ENCODE assay signal across 26 mouse cellular contexts in the genomic region with DNA sequence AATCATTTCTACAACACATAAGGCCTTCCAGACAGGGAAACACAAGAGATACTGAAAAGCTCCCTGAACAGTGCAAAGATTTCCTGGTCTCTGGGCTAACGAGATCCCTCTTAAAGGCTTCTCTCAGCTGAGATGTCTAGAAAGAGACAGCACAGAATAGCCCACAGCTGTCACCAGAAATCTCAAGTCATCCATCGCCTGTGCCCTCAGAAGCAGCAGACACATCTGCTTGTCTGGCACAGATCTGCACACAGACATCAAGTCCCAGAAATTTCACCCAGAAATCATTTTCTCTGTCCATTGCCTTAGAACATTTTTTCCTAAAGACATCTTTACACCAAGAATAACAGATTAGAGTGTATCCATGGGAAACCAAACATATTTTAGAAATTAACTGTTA.
DNase-seq lines count a peak whose midpoint lies in the region; ATAC-seq and TF ChIP-seq lines count a peak whose summit lies in the region.
"Had no signal": no experiment of that assay in that cellular context is flagged by ENCODE, and none has a peak within 500 bp of the region (broad histone marks: within the 10 kb centered on the region; RNA-seq: fewer than 3 reads in every experiment).

No protein-coding gene starts in this region.

- 40% methylated on average over 2 of the region's 2 CpGs for WGBS in hindbrain, postnatal 0 days
- WGBS in hindbrain, embryonic 10.5 days = 64% methylated on average over 2 of the region's 2 CpGs
- WGBS in midbrain, embryonic 15.5 days = 57% methylated on average over 2 of the region's 2 CpGs
- WGBS in midbrain, embryonic 14.5 days = 61% methylated on average over 2 of the region's 2 CpGs

- TF ChIP-seq CTCF in hindbrain, postnatal 0 days (IDR thresholded peaks at IDR 0.05; ENCODE audit: low read depth) = no peak

- H3K9ac ChIP-seq in hindbrain, postnatal 0 days (replicated peaks; ENCODE audit: low read length) = no peak overlapping the region
- no peak overlapping the region for H3K9ac ChIP-seq in midbrain, embryonic 15.5 days
- H3K9ac ChIP-seq in midbrain, embryonic 14.5 days (replicated peaks; ENCODE audit: low read length) = no peak overlapping the region
- H3K9ac ChIP-seq: heart, embryonic 12.5 days; liver, embryonic 14.5 days had no signal

- DNase-seq in frontal cortex, postnatal 36 days (ENCODE audit: low spot score in 2 of 2) = no peak
- DNase-seq in hindbrain, postnatal 0 days (ENCODE audit: low spot score) = peak; percentile 49
- no peak for DNase-seq in hindbrain, embryonic 10.5 days (ENCODE audit: low spot score)
- no peak for DNase-seq in midbrain, embryonic 14.5 days
- DNase-seq in right cerebral cortex, adult 18-20 months = no peak
- DNase-seq: adrenal gland, postnatal 14 days; cerebellum, adult 18-20 months; cerebellum, postnatal 14 days; gastrocnemius, postnatal 25 days; heart, adult 11 months; heart, postnatal 4 days; kidney, adult 2 months; kidney, postnatal 36 days; layer of hippocampus, postnatal 36 days; liver; lung, adult 2 months; lung, postnatal 10 days; thymus, adult 2 months; thymus, postnatal 36 days had no signal

- ATAC-seq in frontal cortex, adult (ENCODE audit: low TSS enrichment) = peak; percentile 31; the same call in 1 of the 2 replicates
- no peak for ATAC-seq in hindbrain, postnatal 0 days
- no peak for ATAC-seq in midbrain, embryonic 15.5 days (replicated peaks)
- ATAC-seq in midbrain, embryonic 14.5 days (ENCODE audit: low FRiP score, low TSS enrichment) = no peak
- ATAC-seq: CD4-positive, CD25-positive, alpha-beta regulatory T cell, adult 4 months; forebrain, embryonic 16.5 days had no signal

- no peaks in the 10 kb centered on the region for H3K4me1 ChIP-seq in hindbrain, postnatal 0 days (ENCODE audit: insufficient read depth, low read length)
- peaks cover 4% of the 10 kb centered on the region; the same call in 1 of the 2 replicates for H3K4me1 ChIP-seq in hindbrain, embryonic 10.5 days (replicated peaks)
- 0 out of 2 replicates have a peak, but pooled peaks cover 2% of the 10 kb centered on the region for H3K4me1 ChIP-seq in midbrain, embryonic 15.5 days
- H3K4me1 ChIP-seq in midbrain, embryonic 14.5 days (ENCODE audit: control insufficient read depth, insufficient read depth, low read length) = no peaks in the 10 kb centered on the region

- no peaks in the 10 kb centered on the region for H3K9me3 ChIP-seq in hindbrain, postnatal 0 days (ENCODE audit: low read length)
- H3K9me3 ChIP-seq in hindbrain, embryonic 10.5 days = no peaks in the 10 kb centered on the region
- H3K9me3 ChIP-seq in midbrain, embryonic 15.5 days = no peaks in the 10 kb centered on the region
- no peaks in the 10 kb centered on the region for H3K9me3 ChIP-seq in midbrain, embryonic 14.5 days (ENCODE audit: control insufficient read depth, low read length)
- H3K9me3 ChIP-seq: heart, embryonic 12.5 days had no signal

- H3K27me3 ChIP-seq in hindbrain, postnatal 0 days (ENCODE audit: insufficient read depth, low read length) = no peaks in the 10 kb centered on the region
- H3K27me3 ChIP-seq in hindbrain, embryonic 10.5 days (ENCODE audit: insufficient read depth, poor library complexity, severe bottlenecking) = no peaks in the 10 kb centered on the region
- H3K27me3 ChIP-seq in midbrain, embryonic 15.5 days (replicated peaks) = no peaks in the 10 kb centered on the region
- H3K27me3 ChIP-seq in midbrain, embryonic 14.5 days (ENCODE audit: control insufficient read depth, insufficient read depth, low read length) = no peaks in the 10 kb centered on the region
- H3K27me3 ChIP-seq: heart, embryonic 12.5 days had no signal

- no peak overlapping the region for H3K27ac ChIP-seq in hindbrain, postnatal 0 days
- H3K27ac ChIP-seq in hindbrain, embryonic 10.5 days = no peak overlapping the region
- H3K27ac ChIP-seq in midbrain, embryonic 15.5 days = 0 out of 2 replicates have a peak overlapping the region, but pooled peaks have one; percentile 0
- H3K27ac ChIP-seq in midbrain, embryonic 14.5 days (replicated peaks; ENCODE audit: low read depth, low read length) = no peak overlapping the region
- H3K27ac ChIP-seq: liver, embryonic 14.5 days; macrophage had no signal

- H3K4me3 ChIP-seq in hindbrain, postnatal 0 days (ENCODE audit: low read length) = no peak overlapping the region
- H3K4me3 ChIP-seq in hindbrain, embryonic 10.5 days = no peak overlapping the region
- H3K4me3 ChIP-seq in midbrain, embryonic 15.5 days = no peak overlapping the region
- no peak overlapping the region for H3K4me3 ChIP-seq in midbrain, embryonic 14.5 days (replicated peaks; ENCODE audit: low read depth, low read length)
- H3K4me3 ChIP-seq: heart, embryonic 12.5 days had no signal

- no peak overlapping the region for H3K4me2 ChIP-seq in hindbrain, postnatal 0 days (ENCODE audit: low read depth, low read length)
- H3K4me2 ChIP-seq in midbrain, embryonic 15.5 days = no peak overlapping the region
- H3K4me2 ChIP-seq in midbrain, embryonic 14.5 days (ENCODE audit: low read length) = no peak overlapping the region
- H3K4me2 ChIP-seq: heart, embryonic 12.5 days had no signal

- no peaks in the 10 kb centered on the region for H3K36me3 ChIP-seq in hindbrain, postnatal 0 days (ENCODE audit: insufficient read depth, low read length)
- H3K36me3 ChIP-seq in hindbrain, embryonic 10.5 days = no peaks in the 10 kb centered on the region
- H3K36me3 ChIP-seq in midbrain, embryonic 15.5 days (replicated peaks) = no peaks in the 10 kb centered on the region
- no peaks in the 10 kb centered on the region for H3K36me3 ChIP-seq in midbrain, embryonic 14.5 days (ENCODE audit: control insufficient read depth, insufficient read depth, low read length)
- H3K36me3 ChIP-seq: heart, embryonic 12.5 days had no signal
